Mouse (Mus musculus): ENCODE data around the gene Dab1.

Dab1 gene

DNA sequence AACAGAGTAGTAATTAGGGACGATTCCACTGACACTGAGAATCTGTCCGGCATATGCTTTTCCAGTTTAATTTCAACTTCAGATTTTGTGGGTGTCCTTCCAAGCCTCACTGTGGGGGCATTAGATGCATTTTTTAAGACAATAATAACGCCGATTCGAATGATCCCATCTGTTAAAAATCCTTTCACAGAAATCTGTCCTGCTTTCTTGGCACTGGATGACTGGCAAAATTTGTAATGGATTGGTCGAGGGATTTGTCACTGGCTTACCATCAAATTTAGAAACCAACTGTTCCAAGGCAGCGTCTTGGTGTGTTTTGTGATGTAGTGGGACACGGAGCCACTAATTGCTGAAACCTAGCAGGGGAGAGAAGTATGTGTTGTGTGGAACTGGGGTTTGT is 638.6 kb downstream of the Dab1 start:
- no peak for DNase-seq (ENCODE audit: low spot score in 2 of 2)

DNA sequence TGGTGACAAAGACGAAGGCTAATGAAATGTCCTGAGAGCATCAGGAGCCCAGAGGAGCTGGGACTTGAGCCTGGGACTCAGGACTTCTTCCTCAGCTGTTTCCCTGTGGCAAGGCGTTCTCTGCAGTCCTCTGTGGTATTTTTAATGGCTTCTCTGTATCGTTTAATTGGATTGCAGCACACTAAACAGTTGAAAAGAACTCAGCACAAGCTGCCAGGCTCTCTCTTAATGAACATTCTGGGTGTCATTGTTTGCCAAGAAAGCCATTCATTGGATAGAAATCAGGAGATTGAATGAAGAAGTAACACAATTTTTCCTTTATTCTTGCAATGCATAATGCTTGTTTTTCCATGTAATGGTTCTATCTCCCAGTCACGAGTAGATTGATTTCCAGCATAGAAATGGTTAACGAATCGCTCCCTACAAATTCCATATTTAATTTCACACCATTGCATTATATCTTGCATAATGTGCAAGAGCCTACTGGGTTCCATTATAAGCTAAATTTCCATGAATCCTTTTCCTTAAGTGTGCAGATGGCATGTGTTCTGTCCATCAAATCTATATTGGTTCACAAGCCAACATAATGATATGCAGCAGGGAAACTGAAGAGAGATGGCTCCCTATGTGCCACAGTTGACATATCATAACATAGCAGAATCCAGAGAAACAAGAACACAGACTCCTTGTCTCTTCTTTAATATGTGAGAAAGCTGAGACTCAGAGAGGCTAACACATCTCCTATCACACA is 650.4 kb downstream of the Dab1 start:
- DNase-seq (ENCODE audit: low spot score in 2 of 2) = no peak

DNA sequence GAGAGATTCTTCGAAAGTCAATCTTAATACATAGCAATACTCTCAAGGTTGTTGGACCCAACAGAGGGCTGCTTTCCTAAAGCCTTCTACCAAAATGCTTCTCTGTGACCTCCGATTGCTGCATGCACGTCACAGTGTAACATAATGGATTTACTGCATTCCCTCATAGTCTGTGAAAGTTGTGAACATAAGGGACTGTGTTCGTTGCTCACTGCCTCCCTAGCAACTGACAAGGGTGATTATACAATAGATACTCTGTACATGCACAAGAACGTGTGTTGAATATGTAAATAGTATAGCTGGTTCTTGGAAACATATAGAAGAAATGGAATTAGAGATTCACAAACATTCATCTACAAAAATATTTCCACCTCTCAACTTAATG is 651.0 kb downstream of the Dab1 start:
- DNase-seq (ENCODE audit: low spot score in 2 of 2) = no peak

DNA sequence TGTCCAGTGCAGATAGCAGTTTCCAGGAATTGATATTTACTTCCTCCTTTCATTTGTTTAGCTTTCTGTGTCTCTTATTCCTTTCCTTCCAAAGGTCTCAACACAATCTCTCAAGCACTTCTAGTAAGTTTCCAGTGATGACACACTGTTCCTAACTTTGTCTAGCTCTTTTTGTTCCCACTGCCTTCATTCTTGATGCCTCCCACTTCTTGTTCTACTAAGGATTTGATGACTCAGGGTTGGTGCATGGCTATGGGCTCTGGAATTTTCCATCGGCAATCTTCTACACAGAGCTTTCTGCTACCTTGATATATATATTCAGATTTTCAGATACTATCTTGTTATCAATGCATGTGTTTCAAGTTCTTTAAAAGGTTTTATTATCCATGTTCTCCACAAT is 656.1 kb downstream of the Dab1 start:
- no peak for DNase-seq (ENCODE audit: low spot score in 2 of 2)

DNA sequence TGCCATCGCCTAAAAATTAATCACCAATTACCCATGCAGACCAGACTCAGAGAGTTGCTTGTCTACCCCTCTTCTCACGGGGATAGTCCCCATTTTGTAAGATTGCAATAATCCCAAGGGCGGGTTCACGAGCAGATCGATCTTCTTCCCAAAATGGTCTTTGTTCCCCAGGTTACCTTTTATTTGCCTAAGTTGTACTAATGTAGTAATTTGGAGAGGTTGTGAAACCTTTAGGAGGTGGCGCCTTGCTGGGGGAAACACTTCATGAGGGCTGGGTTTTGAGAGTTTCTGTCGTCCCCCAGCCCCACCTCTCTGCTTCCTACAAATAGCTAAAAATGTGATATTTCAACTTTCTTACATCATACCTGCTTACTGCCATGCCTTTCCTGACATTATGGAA is 657.8 kb downstream of the Dab1 start:
- DNase-seq (ENCODE audit: low spot score in 2 of 2) = no peak

DNA sequence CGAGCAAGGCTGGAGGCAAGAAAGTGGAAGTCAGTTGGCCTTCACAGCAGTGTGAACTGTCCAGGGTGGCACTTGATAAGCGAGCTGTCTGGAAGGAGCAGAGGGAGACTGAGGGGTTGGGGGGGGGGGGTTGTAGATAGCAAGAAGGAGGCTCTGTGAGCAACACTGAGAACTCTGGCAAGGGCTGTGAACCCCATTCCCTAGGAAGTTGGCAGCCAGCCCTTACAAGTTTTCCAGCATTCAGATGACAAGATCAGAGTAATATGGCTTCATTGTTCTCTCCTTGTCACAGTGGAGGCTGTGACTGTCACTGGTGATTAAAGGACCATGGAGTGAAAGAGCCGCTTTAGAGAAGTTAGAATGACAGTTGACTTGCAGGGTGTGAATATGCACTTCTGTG is 662.4 kb downstream of the Dab1 start:
- no peak for DNase-seq (ENCODE audit: low spot score in 2 of 2)

DNA sequence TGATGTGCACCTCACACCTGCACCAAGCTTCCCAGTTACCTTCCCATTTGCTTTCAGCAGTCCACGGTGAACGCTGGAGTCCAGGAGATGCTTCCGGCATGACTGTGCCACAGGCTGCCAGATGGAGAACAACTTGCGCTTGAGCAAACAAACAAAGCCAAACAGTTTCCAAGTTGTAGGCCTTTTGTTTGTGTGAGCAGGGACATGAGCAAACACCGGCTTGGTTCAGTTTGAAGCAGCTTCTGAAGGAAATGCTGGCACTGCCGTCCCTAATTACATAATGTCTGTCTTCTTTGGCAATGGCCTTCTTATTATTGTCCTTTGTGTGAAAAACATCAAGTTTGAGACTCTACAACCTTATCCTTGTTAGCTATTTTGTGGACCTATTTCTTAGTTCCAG is 664.7 kb downstream of the Dab1 start:
- DNase-seq (ENCODE audit: low spot score in 2 of 2) = no peak

DNA sequence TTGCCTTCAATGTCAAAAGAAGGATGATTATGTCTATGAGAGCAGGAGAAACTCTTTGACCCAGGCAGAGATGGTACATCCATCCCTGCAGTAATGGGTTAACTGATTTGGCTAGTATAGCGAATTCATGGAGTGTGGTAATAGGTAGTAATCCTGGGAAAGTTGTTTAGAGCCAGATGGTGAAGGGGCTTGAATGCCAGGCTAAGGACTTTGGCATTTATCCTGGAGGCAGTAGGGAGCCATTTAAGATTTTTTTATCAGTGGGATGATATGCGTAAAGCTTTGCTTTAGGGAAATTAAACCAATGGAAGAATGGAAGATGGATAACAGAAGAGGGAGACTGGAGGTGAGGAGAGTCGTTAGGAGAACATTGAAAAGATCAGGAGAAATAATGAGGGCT is 669.2 kb downstream of the Dab1 start:
- DNase-seq (ENCODE audit: low spot score in 2 of 2) = no peak

DNA sequence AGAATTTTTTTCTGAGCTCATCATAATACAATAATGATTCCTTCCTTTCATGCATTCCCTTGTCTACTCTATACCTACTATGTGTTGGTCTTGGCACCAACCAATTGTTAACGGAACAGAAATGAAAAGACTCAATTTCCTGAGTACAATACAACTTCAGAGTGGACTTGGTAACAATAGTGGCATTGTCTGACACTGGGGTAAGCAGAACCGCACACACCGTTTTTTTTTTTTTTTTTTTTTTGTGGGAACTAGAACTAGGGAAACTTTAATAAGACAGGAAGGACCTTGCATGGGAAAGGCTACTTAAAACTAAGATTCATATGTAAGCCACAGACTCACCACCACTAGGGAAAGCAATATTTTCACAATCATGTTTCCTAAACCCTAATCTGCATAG is 682.6 kb downstream of the Dab1 start:
- DNase-seq (ENCODE audit: low spot score in 2 of 2) = no peak

DNA sequence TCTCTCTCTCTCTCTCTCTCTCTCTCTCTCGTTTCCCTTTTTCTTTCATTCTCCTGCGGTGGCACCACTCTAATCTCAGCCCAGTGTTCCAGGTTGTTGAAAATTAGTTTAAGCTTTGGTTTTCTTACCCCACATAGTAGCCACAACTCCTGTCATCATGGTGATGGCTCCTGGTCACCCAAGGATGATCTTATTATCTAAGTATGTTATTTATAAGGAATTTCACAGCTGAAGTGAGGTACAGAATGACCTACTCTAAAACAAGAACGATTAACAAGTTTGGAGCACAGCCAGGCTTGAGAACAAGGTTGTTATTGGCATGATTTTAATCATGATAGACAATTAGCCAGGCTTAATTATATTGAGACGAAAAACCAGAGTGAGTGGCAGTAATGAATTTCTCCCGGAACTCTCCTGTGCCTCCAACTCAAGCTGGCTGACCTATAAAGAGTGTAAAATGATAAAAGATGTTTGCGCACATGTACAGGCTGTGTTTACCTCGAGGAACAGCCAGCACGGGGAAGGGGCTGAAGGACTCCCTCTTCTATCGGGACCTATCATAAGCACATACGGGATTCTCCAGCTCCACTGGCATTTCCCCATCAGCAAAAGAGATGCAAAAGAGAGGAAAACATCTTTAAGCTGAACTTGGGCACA is 684.0 kb downstream of the Dab1 start:
- no peak for DNase-seq (ENCODE audit: low spot score in 2 of 2)

DNA sequence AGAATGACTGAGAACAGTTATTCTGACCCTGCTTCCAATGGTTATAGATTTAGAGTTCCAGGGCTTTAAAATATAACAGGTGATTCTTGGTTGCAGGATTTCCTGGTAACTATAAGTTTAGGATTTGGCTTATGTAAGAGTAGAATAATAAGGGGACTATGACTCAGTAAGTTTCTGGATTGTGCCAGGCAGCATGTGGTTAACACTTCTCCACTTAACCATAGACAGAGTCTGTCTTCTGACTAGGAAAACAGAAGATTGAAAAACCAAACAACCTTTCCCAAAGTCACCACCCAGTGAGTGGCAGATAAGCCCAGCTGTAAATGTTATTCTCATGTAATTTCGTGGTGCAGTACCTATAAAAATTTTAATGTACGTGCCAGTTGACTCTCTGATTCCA is 688.6 kb downstream of the Dab1 start:
- DNase-seq (ENCODE audit: low spot score in 2 of 2) = no peak

DNA sequence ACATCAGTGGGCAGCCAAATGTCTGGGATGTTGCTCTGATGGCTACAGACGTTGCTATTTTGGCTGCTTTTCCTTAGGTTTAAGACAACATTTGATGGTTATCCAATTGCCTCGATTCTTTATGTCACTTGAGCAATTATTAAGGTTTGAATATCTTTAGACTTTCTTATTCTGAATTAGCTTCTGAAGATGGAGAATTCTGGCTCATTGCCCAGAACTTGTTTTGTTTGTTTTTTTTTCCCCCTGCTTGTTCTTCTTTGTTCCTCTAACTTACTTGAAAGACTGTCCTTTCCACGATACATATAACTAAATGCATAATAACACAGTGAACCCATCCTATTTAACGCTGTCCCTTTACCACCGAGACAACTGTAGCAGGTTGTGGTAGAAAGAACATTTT is 707.1 kb downstream of the Dab1 start:
- DNase-seq (ENCODE audit: low spot score in 2 of 2) = no peak

DNA sequence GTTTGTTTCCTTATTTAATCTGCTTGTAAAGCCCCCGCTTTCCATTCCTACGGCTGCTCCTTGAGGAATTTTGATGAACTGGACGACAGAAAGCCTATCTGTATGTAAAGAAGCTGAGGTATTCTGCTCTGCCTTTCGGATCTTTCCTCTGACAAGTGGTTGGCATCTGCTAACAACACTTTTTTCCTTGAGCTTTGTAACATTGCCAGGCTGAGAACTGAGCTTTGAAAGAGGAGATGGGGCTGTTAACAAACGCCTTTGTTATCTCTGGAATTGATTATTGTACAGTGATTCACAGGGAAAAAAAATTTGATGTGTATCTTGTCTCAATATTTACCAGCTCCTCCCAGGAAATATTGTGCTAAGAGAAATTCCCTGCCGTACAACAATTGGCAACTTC is 712.7 kb downstream of the Dab1 start:
- no peak for DNase-seq (ENCODE audit: low spot score in 2 of 2)

DNA sequence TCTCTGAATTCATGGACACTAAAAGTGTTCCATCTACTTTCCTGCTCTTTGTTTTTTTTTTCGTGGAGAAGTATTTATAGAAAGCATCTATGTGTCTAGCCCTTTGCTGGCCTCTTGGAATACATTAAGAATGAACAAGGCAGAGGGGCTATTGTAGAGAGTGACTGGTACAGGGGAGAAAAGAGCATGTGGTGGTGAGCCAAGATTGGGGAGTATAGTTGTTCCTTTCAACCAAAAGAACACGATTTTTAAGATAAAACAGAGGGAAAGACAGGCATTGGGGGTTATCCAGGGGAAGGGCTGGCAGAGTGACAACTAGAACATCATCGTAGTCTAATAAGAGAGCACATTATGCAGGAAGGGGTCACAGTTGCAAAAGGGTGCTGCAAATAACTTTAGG is 713.2 kb downstream of the Dab1 start:
- no peak for DNase-seq (ENCODE audit: low spot score in 2 of 2)

DNA sequence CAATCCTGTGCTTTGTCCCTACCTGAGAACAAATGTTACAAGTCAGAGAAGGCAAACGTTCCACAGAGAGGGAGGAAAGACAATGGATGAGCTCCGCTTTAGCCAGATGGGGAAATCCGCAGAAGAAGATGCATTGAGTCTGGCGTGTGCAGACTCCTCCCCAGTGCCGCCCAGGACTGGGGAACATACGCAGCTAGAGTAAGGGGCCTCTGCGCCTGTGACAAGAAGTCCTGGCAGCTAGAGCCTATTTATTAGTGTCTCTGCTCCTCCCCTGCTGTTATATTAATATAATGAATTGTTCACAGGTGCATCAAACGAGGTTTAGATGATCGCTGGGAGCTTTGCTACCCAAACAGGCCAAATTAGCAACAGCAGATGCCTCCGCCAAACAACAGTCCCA is 718.1 kb downstream of the Dab1 start:
- no peak for DNase-seq (ENCODE audit: low spot score in 2 of 2)

DNA sequence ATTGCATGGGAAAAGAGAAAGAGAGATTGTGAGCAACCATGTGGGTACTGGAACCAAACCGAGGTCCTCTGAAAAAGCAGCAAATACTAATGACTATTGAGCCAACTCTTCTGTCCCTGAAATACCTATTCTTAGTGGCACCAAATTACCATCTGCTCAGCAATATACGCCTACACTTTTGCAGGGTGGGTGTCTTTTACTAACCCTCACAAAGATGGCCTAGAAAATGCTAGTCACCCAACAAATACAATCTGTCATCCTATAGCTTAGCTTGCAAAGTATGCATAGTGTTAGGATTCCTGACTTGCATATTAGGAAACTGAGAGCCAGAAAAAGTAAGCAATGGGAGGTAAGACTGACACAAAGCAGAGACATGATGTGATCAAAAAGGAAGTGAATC is 719.2 kb downstream of the Dab1 start:
- no peak for DNase-seq (ENCODE audit: low spot score in 2 of 2)

DNA sequence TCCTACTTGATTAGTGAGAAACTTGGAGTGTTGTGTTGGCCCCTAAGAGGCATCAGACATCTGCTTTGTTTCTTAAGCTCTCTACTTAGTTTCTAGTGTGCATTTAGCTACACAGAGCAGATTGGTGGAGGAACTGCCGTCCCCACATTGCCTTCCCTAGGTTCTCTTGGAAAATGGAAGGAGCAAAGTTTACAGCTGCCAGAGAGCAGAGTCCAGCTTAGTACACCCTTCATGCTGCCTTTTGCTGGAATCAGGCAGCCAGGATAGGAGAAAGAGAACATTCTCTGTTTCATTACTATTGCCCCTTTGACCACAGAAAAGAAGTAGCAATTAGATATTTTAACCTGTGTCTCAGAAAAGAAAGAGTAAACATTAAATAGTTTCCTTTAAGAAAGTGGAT is 742.2 kb downstream of the Dab1 start:
- no peak for DNase-seq (ENCODE audit: low spot score in 2 of 2)

DNA sequence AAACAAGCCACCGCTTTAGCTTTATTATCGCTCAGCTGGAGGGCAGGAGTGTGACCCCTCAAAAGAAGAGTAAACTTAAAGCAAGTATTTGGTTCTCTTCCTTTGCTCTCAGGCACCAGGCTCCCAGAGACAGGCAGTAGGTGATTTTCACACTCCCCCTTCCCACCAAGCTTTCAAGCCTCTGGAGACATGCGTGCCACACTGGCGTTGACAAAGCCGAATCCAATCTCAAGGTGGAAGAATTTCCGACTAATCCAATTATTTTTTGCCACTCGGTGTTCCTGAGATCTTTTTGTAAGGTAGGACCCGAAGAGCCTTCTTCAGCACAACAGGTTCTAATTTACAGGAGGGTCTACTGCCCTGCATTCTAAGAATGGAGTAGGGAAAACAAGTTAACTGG is 747.3 kb downstream of the Dab1 start:
- no peak for DNase-seq (ENCODE audit: low spot score in 2 of 2)

DNA sequence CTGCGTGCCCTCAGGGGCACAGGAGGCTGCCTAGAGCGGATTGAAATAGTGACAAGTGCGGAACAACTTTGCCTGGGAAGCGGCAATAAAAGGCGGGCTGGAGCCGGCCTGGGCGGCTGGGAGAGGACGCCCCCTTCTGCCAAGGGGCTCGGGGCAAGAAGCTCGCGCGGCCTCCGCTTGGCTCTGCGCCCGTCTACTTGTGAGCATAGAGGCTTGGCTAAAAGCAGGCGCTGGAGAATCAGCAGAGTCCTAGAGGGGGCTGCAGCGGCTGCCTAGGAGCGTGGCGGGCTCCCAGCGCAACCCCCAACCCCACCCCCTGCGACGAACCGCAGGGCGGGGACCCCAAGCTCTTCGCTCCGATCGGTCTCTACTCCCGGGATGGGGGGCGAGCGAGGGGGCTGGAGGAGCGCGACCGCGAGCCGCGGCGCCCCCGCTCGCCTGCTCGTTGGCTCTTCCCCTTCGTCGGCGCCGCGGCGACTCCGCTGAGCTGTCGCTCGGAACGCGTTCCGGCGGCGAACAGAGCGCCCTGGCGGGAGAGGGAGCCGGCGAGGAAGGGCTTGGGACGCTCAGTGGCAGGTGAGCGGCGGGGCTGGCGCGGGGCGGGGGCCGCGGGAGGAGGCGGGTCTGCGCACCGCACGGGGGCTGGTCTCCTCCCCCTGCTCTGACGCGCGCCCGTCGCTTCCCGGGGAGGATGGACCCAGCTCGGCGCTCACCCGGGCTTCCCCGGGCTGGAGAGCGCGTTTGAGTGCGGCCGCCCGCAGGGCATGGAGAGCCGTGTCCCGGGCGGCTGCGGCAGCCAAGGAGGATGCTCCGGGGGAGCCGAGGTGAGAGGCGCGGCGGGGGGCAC is 748.0 kb downstream of the Dab1 start:
- DNase-seq (ENCODE audit: low spot score in 2 of 2) = no peak

DNA sequence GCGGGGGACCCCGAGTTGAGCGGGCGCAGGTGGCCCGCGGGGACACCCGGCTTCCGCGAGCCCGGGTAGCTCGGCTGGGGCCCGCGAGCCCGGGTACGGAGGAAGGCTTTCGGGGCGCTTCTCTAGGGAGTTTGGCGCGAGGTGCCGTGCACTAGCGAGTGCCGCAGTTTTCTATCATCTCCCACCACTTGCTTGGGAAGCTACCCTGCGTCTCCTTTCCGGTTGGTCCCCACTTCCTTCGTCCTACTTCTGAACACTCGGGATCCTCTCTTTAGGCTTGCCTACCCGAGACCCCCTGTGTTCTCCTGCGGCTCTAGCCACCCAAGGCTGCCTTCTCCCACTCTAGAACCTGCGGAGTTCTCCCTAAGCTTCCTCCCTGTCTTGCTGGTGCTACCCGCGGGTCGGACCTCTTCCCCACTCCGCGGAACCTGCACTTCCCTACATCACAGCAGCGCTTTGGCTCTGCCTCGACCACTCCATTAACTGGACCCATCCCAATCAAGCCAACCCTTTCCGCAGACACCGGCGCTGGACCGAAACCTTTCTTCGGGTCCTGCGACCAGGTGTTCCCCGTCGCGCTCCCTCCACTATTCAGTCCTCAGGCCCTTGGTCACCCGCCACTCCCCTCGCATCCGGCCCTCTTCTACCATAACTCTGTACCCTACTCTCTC is 748.7 kb downstream of the Dab1 start:
- no peak for DNase-seq (ENCODE audit: low spot score in 2 of 2)

DNA sequence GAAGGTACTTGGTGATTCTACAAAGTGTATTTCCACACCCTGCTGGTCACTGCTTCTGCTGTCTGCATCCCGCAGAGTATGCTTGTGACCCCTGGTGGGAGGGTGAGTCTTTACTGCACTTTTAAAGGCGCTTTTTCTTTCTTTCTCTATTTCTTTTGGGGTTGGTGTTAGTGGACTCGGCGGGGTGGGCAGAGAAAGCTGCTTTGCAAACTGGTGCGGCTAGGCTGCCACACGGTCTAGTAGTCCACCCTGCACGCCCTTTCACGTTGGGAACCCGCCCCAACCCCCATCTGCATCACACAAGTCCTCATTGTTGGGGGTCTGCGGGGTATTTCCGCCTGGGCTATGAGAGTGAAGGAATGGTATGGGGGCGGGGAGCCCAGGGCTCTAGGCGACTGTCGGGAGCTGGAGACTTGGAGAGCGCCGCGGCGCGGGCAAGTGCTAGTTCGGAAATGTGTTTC is 749.4 kb downstream of the Dab1 start:
- no peak for DNase-seq (ENCODE audit: low spot score in 2 of 2)

DNA sequence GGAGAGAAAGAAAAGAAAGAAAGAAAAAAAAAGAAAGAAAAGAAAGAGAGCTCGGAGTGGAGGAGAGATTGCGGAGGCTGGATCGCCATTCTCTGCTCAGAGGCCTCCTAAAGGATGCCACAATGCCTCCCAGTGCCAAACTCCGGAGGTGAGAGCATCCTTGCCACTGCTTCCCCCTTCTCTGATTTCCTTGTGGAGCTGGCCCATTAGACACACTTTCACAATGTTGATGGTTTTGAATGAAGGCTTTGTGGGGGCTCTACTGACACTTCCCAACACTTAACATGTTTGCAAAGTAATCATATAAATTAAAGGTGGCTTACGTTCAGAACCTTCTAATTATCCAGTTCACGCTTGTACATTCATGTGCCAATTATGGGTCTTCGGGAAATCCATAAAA is 749.9 kb downstream of the Dab1 start:
- DNase-seq (ENCODE audit: low spot score in 2 of 2) = no peak
